Mouse (Mus musculus): ENCODE data around the gene Pelo. TPM values are rescaled to one million over a fixed set of nuclear protein-coding genes. Genes with fewer than 3 reads are reported as not detected.

The Pelo gene
- 6.5 and 6.6 TPM in 2 replicates for polyA plus RNA-seq (2014; fragmentation: Nextera tagmentation; extraction: Ambion mirVana)

- peak; percentile 93 for DNase-seq (ENCODE audit: low spot score)
- peak within 1 kb of the TSS; percentile 72 for H3K4me3 ChIP-seq (replicated peaks; ENCODE audit: low read length)
Observed at GRCm38 (mm10) chr13:115090069-115090976, at the start of gene Pelo. TSS of gene Pelo (minus strand) at chr13:115090186.

GRCm38 (mm10) chr13:115138513-115138912 is 48.5 kb upstream of the Pelo start:
- WGBS: 94% methylated on average over 7 of the region's 7 CpGs
- H3K36me3 ChIP-seq (replicated peaks; ENCODE audit: control insufficient read depth, insufficient read depth): no peaks in the 10 kb centered on the region
- H3K9ac ChIP-seq: no peak overlapping the region
- H3K27ac ChIP-seq: no peak overlapping the region
- ATAC-seq (ENCODE audit: low FRiP score) (no peak), DNase-seq (ENCODE audit: low spot score) (no peak)
- H3K27me3 ChIP-seq (ENCODE audit: control insufficient read depth, insufficient read depth, low read length): no peaks in the 10 kb centered on the region
- no peak overlapping the region for H3K4me2 ChIP-seq (replicated peaks)
- no peaks in the 10 kb centered on the region for H3K9me3 ChIP-seq (ENCODE audit: control insufficient read depth, low read length)
- no peaks in the 10 kb centered on the region for H3K4me1 ChIP-seq (replicated peaks; ENCODE audit: control insufficient read depth, insufficient read depth, low read length)
- no peak overlapping the region for H3K4me3 ChIP-seq (replicated peaks; ENCODE audit: low read length)

More at GRCm38 (mm10) chr13:115090069-115090976, at the start of gene Pelo:
- H3K9me3 ChIP-seq (ENCODE audit: control insufficient read depth, low read length): no peaks in the 10 kb centered on the region
- H3K9ac ChIP-seq: peak within 1 kb of the TSS; percentile 76
- WGBS: under 1% methylated on average over 60 of the region's 60 CpGs
- no peaks in the 10 kb centered on the region for H3K27me3 ChIP-seq (ENCODE audit: control insufficient read depth, insufficient read depth, low read length)
- H3K36me3 ChIP-seq (replicated peaks; ENCODE audit: control insufficient read depth, insufficient read depth): peaks cover 12% of the 10 kb centered on the region
- peak; percentile 98 for ATAC-seq (ENCODE audit: low FRiP score)
- H3K4me2 ChIP-seq (replicated peaks): peak within 1 kb of the TSS; percentile 75
- peak within 1 kb of the TSS; percentile 45; the same call in 1 of the 2 replicates for H3K27ac ChIP-seq
- peaks cover 17% of the 10 kb centered on the region for H3K4me1 ChIP-seq (replicated peaks; ENCODE audit: control insufficient read depth, insufficient read depth, low read length)

GRCm38 (mm10) chr13:115136761-115137160 is 46.8 kb upstream of the Pelo start:
- Histone ChIP-seq H3K27ac (no peak overlapping the region), H3K4me2 (replicated peaks) (no peak overlapping the region), H3K36me3 (replicated peaks; ENCODE audit: control insufficient read depth, insufficient read depth) (no peaks in the 10 kb centered on the region), H3K9me3 (ENCODE audit: control insufficient read depth, low read length) (no peaks in the 10 kb centered on the region), H3K4me3 (replicated peaks; ENCODE audit: low read length) (no peak overlapping the region), H3K27me3 (ENCODE audit: control insufficient read depth, insufficient read depth, low read length) (no peaks in the 10 kb centered on the region), H3K4me1 (replicated peaks; ENCODE audit: control insufficient read depth, insufficient read depth, low read length) (no peaks in the 10 kb centered on the region), H3K9ac (no peak overlapping the region)
- 94% methylated on average over 3 of the region's 3 CpGs for WGBS
- ATAC-seq (ENCODE audit: low FRiP score): no peak
- DNase-seq (ENCODE audit: low spot score): no peak

GRCm38 (mm10) chr13:115132435-115132834 is 42.4 kb upstream of the Pelo start:
- Histone ChIP-seq H3K36me3 (replicated peaks; ENCODE audit: control insufficient read depth, insufficient read depth) (no peaks in the 10 kb centered on the region), H3K27ac (no peak overlapping the region), H3K9me3 (ENCODE audit: control insufficient read depth, low read length) (no peaks in the 10 kb centered on the region), H3K4me2 (replicated peaks) (no peak overlapping the region), H3K27me3 (ENCODE audit: control insufficient read depth, insufficient read depth, low read length) (no peaks in the 10 kb centered on the region), H3K4me1 (replicated peaks; ENCODE audit: control insufficient read depth, insufficient read depth, low read length) (no peaks in the 10 kb centered on the region), H3K4me3 (replicated peaks; ENCODE audit: low read length) (no peak overlapping the region), H3K9ac (no peak overlapping the region)
- WGBS: 28% methylated on average over 5 of the region's 5 CpGs
- DNase-seq (ENCODE audit: low spot score) (no peak), ATAC-seq (ENCODE audit: low FRiP score) (no peak)

- no peak for DNase-seq (ENCODE audit: low spot score)
Observed at GRCm38 (mm10) chr13:115131381-115131780, 41.4 kb upstream of the Pelo start.

GRCm38 (mm10) chr13:115130035-115130434 is 40.0 kb upstream of the Pelo start:
- Histone ChIP-seq H3K27ac (no peak overlapping the region), H3K9ac (no peak overlapping the region), H3K36me3 (replicated peaks; ENCODE audit: control insufficient read depth, insufficient read depth) (no peaks in the 10 kb centered on the region), H3K4me2 (replicated peaks) (no peak overlapping the region), H3K27me3 (ENCODE audit: control insufficient read depth, insufficient read depth, low read length) (no peaks in the 10 kb centered on the region), H3K4me1 (replicated peaks; ENCODE audit: control insufficient read depth, insufficient read depth, low read length) (no peaks in the 10 kb centered on the region), H3K9me3 (ENCODE audit: control insufficient read depth, low read length) (no peaks in the 10 kb centered on the region), H3K4me3 (replicated peaks; ENCODE audit: low read length) (no peak overlapping the region)
- ATAC-seq (ENCODE audit: low FRiP score): no peak
- 92% methylated on average over 2 of the region's 2 CpGs for WGBS
- DNase-seq (ENCODE audit: low spot score): no peak

More at GRCm38 (mm10) chr13:115131381-115131780, 41.4 kb upstream of the Pelo start:
- H3K27ac ChIP-seq: no peak overlapping the region
- H3K27me3 ChIP-seq (ENCODE audit: control insufficient read depth, insufficient read depth, low read length): no peaks in the 10 kb centered on the region
- H3K9ac ChIP-seq: no peak overlapping the region
- H3K4me3 ChIP-seq (replicated peaks; ENCODE audit: low read length): no peak overlapping the region
- no peaks in the 10 kb centered on the region for H3K4me1 ChIP-seq (replicated peaks; ENCODE audit: control insufficient read depth, insufficient read depth, low read length)
- 79% methylated on average over 3 of the region's 3 CpGs for WGBS
- H3K9me3 ChIP-seq (ENCODE audit: control insufficient read depth, low read length): no peaks in the 10 kb centered on the region
- no peak for ATAC-seq (ENCODE audit: low FRiP score)
- H3K4me2 ChIP-seq (replicated peaks): no peak overlapping the region
- H3K36me3 ChIP-seq (replicated peaks; ENCODE audit: control insufficient read depth, insufficient read depth): no peaks in the 10 kb centered on the region

- ATAC-seq (ENCODE audit: low FRiP score): no peak
- Histone ChIP-seq H3K4me2 (replicated peaks) (no peak overlapping the region), H3K4me3 (replicated peaks; ENCODE audit: low read length) (no peak overlapping the region), H3K9ac (no peak overlapping the region), H3K36me3 (replicated peaks; ENCODE audit: control insufficient read depth, insufficient read depth) (no peaks in the 10 kb centered on the region), H3K4me1 (replicated peaks; ENCODE audit: control insufficient read depth, insufficient read depth, low read length) (no peaks in the 10 kb centered on the region), H3K9me3 (ENCODE audit: control insufficient read depth, low read length) (no peaks in the 10 kb centered on the region), H3K27me3 (ENCODE audit: control insufficient read depth, insufficient read depth, low read length) (no peaks in the 10 kb centered on the region), H3K27ac (no peak overlapping the region)
- no peak for DNase-seq (ENCODE audit: low spot score)
- 97% methylated on average over 1 of the region's 1 CpGs for WGBS
Observed at GRCm38 (mm10) chr13:115127826-115128225, 37.8 kb upstream of the Pelo start.

GRCm38 (mm10) chr13:115126534-115126933 is 36.5 kb upstream of the Pelo start:
- H3K27me3 ChIP-seq (ENCODE audit: control insufficient read depth, insufficient read depth, low read length): no peaks in the 10 kb centered on the region
- no peak overlapping the region for H3K27ac ChIP-seq
- no peak for DNase-seq (ENCODE audit: low spot score)
- H3K9me3 ChIP-seq (ENCODE audit: control insufficient read depth, low read length): no peaks in the 10 kb centered on the region
- WGBS: 99% methylated on average over 2 of the region's 2 CpGs
- no peaks in the 10 kb centered on the region for H3K36me3 ChIP-seq (replicated peaks; ENCODE audit: control insufficient read depth, insufficient read depth)
- H3K4me1 ChIP-seq (replicated peaks; ENCODE audit: control insufficient read depth, insufficient read depth, low read length): no peaks in the 10 kb centered on the region
- H3K4me2 ChIP-seq (replicated peaks): no peak overlapping the region
- no peak overlapping the region for H3K4me3 ChIP-seq (replicated peaks; ENCODE audit: low read length)
- no peak for ATAC-seq (ENCODE audit: low FRiP score)
- H3K9ac ChIP-seq: no peak overlapping the region

- H3K27ac ChIP-seq: no peak overlapping the region
- no peak overlapping the region for H3K4me2 ChIP-seq (replicated peaks)
- H3K27me3 ChIP-seq (ENCODE audit: control insufficient read depth, insufficient read depth, low read length): no peaks in the 10 kb centered on the region
- no peaks in the 10 kb centered on the region for H3K36me3 ChIP-seq (replicated peaks; ENCODE audit: control insufficient read depth, insufficient read depth)
- no peak overlapping the region for H3K9ac ChIP-seq
- H3K4me1 ChIP-seq (replicated peaks; ENCODE audit: control insufficient read depth, insufficient read depth, low read length): no peaks in the 10 kb centered on the region
- 87% methylated on average over 4 of the region's 4 CpGs for WGBS
- no peak for DNase-seq (ENCODE audit: low spot score)
- H3K4me3 ChIP-seq (replicated peaks; ENCODE audit: low read length): no peak overlapping the region
- ATAC-seq (ENCODE audit: low FRiP score): no peak
- H3K9me3 ChIP-seq (ENCODE audit: control insufficient read depth, low read length): no peaks in the 10 kb centered on the region
Observed at GRCm38 (mm10) chr13:115125130-115125529, 35.1 kb upstream of the Pelo start.

Measured in hindbrain, embryonic 14.5 days (tissue).